Mouse (Mus musculus) erythroblast, adult 5-6 weeks (primary cell): ENCODE data around the gene Gm21905. TPM values are rescaled to one million over a fixed set of nuclear protein-coding genes. Genes with fewer than 3 reads are reported as not detected.
A peak's percentile ranks its signal among the peaks of the same experiment; 100 is the strongest.

ENCODE experiments used
- ATAC-seq: replicated peaks from 2 replicates; pipeline ENCODE4 v1.8.0; 2016; ENCODE audit warnings: moderate number of reproducible peaks, mild to moderate bottlenecking, moderate TSS enrichment, inconsistent platforms; ENCODE audit not compliant: poor library complexity, low FRiP score, severe bottlenecking
- total RNA-seq, 2 experiments: library from RNA; stranded (forward) in 1 of 2; stranded (reverse) in 1 of 2; fragments of 150-400 nt in 1 of 2; fragments of 200-764, 138-1000 nt in 1 of 2; gene quantifications; 2 replicates each; pipeline versions ENCODE4 v1.2.3 to v1.2.4; 2015 to 2017; ENCODE audit warnings: low replicate concordance in 2 of 2

Gene Gm21905
- total RNA-seq (2015; ENCODE audit: low replicate concordance) (not detected in 2 replicates), total RNA-seq (2017; ENCODE audit: low replicate concordance) (not detected in 2 replicates)

DNA sequence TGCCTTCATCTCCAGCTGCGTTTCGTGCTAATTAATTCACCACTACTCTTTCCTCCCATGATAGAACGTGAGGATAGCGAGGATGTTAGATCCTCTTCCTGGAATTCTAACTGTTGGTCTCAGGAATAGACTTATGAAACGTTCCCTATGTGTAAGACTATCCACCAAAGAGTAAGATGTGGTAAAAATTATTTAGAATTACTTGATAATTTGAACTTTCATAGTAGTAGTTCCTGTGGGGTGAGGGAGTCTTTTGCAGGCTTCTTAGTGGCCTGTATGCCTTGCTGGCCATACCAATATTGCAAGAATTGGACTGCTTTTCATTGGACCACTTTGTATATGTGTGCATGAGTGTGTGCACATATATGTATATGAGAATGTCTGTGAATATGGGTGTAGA lies at the start of gene Gm21905:
Gm21905 (minus strand) TSS at position 101 of the 400 bp plus-strand sequence.
- no peak for ATAC-seq

DNA sequence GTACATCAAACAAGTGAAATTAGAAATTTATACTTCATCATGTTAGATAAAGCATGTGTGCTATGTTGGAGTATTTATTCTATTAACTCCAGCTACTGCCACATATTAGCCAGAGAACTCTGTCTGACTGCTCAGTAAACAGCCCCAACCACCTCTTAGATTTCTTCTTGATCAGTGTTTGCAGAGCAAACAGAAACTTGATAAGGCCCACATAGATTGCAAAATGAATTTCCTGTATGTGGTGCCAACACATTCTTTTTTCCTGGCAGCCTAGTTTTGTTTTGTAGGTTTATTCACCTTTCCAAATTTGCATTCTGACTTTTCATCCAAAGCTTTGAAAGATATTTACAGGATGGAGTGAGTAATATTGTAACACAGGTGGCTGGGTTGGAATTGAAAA lies 44.2 kb upstream of the Gm21905 start:
- no peak for ATAC-seq

GRCm38 (mm10) chr5:67981946-67982526 lies 35.8 kb upstream of the Gm21905 start:
- ATAC-seq = no peak

- no peak for ATAC-seq
Measured at GRCm38 (mm10) chr5:67969536-67969935, 23.3 kb upstream of the Gm21905 start.

- no peak for ATAC-seq
Measured at GRCm38 (mm10) chr5:67961708-67962629, 15.7 kb upstream of the Gm21905 start.

DNA sequence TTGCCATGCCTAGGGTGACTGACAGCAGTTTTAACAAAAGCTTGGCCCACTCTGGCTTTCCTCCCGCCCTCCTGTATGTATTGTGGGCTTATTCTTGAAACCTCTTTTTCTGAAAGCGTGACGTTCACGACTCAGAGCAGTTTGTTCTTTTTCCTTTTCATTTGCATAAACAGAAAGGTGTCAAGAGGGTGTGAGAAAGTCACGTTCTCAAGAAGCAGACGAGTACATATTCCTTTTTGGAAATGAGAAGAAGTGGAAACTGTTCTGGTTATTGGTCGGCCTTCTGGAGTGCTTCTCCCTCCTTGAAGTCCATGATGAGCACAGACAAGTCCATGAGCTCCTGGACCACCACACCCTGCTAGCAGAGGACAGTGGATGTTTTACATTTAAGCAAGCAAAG lies 9.3 kb upstream of the Gm21905 start:
- ATAC-seq = no peak

GRCm38 (mm10) chr5:67954097-67954496 lies 7.9 kb upstream of the Gm21905 start:
- no peak for ATAC-seq

DNA sequence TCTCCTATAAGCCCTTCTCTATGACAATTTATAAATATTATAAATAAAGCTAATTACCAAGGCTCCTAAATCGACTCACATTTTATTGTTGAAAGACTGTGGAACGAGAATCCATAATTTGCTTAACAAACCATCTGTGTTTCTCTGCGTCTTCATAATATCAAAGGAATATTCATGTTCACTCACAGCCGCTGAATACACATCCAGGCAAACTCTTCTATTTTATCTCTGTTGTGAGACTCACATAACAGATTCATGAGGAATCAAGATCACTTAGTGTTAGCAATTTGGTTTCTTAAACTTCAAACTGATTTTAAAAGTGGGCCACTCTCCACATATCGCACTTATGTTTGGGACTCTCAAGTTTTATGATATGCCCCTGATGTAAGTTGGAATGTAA lies 1.9 kb upstream of the Gm21905 start:
- ATAC-seq = no peak

DNA sequence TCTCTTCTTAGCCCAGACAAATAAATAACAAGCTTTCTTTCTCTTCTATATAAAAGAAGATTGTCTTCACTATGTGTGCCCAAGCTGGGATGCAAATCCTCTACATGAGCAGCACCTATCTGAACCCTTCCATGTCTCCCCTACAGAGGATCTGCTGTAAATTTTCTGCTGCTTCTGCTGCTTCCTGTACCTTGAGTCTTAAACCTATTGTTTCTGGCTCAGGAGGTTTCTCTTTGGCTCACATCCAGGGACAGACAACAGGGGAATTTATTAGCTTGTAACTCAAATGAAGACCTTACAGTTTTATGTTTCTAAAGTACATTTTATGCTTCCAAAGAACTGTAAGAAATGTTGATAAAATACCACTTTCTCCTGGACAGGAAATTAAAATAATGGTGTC lies 785 bp upstream of the Gm21905 start:
- no peak for ATAC-seq

DNA sequence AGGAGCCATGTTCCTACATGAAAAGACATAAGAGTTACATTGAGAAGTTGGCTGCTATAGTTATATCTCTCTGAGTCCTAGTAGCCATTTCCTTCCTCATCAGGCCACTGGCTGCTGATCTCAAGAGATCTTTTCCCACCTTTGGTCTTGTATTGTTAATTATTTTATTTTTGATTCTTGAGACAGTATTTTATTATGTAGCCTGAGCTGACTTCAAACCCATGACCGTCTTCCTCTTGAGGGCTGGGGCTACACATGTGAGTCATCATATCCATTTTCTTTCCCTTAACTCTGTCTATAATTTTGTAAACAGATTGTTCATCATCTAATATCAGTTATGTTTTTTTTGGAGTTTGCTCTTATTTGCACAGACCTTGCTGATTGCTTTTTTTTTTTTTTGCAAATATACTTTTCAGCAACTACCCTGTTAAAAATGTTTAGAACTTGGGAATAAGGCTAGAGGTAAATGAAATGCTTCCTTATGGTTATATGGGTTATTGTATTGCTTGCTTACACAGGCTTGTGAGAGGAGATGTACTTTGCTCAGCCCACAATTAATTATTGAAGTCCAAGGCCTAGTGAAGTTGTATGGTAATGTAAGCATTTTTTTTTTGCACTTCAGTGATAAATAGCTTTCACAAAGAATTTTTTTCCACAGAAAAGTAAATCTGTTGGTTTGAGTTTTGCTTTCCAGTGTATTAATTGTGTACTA lies 2.0 kb downstream of the Gm21905 start:
- ATAC-seq = no peak

DNA sequence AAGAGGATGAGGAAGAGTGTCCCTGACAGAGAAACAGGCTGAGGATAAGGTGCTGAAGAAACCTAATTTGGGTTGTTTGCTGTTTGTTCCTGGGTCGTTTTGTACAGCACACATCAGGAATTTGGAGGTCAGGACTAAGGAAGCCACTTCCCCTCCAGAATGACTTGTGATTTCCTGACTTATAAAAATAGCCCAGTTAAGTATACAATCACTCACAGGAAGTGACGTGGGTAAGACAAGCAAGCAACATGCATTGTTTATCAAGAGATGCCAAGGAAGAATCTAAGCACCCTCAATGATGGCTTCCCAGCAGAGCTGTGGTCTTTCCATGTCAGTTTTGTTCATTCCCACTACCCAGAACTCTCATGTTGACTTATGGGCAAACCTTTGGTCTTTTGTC lies 3.0 kb downstream of the Gm21905 start:
- no peak for ATAC-seq

GRCm38 (mm10) chr5:67941369-67941768 lies 4.9 kb downstream of the Gm21905 start, which contains the start of gene Gm5108:
Gene Gm5108, plus strand, starts transcription at chr5:67941669.
- ATAC-seq = no peak

DNA sequence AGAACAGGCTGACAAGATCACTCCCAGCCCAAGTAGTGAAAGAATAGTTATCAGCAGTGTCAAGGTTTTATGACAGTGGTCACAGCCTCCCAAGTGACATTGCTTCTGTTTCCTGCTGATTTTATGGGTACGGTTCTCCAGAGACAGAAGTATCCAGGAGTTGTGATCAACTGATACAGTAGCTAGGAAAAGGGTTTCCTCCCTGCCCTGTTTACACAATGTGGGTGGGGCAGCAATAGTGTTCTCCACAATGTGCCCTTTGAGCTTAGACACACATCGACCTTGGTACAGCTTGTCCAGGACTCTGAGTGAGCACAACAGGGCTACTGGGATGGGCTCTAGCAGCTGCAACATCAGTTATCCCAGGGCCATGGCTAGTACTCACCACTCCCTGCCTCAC lies 14.6 kb downstream of the Gm21905 start:
- no peak for ATAC-seq

DNA sequence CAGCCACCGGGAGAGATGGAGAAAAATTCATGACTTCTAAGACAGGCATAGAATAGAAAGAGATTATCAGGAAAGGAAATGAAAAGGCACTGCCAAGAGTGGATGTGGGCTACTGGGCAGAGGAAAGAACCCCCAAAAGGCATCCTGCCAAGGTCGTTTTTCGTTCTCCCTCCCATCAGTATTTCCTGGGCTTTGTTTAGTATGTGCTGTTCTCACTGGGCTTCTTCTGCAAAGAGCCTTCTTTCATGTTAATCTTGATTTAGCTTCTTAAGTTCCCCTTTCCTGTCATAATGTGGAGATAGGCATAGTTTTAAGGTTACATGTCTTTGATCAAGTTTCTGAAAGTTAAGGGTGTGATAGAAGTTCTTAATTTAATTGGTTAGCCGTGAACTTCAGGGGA lies 15.6 kb downstream of the Gm21905 start:
- ATAC-seq = no peak

- no peak for ATAC-seq
Measured at GRCm38 (mm10) chr5:67904555-67904954, 41.7 kb downstream of the Gm21905 start.

GRCm38 (mm10) chr5:67898921-67899320 lies 47.3 kb downstream of the Gm21905 start:
- no peak for ATAC-seq

GRCm38 (mm10) chr5:67884422-67885210 lies 61.6 kb downstream of the Gm21905 start:
- ATAC-seq = no peak

GRCm38 (mm10) chr5:67883564-67884171 lies 62.6 kb downstream of the Gm21905 start:
- ATAC-seq = peak; percentile 58
